Mouse (Mus musculus): ENCODE measurements around the gene Fam189a1. TPM values are rescaled to one million over a fixed set of nuclear protein-coding genes. Genes with fewer than 3 reads are reported as not detected.

Gene Fam189a1
- total and polyA plus RNA-seq, 3 experiments = 0.10 TPM; not detected in 2

GRCm38 (mm10) chr7:65111664-65112063, 44.7 kb downstream of the Fam189a1 start:
- H3K9ac ChIP-seq (ENCODE audit: insufficient read depth, low read depth) = no peak overlapping the region
- H3K4me2 ChIP-seq (ENCODE audit: insufficient read depth, low read depth, poor library complexity, severe bottlenecking) = no peak overlapping the region
- in situ Hi-C loops (cut with MboI; ENCODE audit: low pct_ligation_motif_present, low pct_unique_long_range_greater_than_20kb, low sequenced_read_pairs) = no loop called here
- H3K9me3 ChIP-seq (replicated peaks; ENCODE audit: low read length) = peaks cover 45% of the 10 kb centered on the region
- H3K36me3 ChIP-seq (replicated peaks in 1 of 2; ENCODE audit: control insufficient read depth in 1 of 2, insufficient read depth in 1 of 2, low read length in 1 of 2) = no peaks in the 10 kb centered on the region
- no peaks in the 10 kb centered on the region for H3K4me1 ChIP-seq (ENCODE audit: control insufficient read depth in 1 of 2, insufficient read depth in 2 of 2)
- H3K27me3 ChIP-seq (replicated peaks) = no peaks in the 10 kb centered on the region
- dilution Hi-C loops (cut with MboI; ENCODE audit: extremely low pct_ligation_motif_present, extremely low pct_unique_long_range_greater_than_20kb, low sequenced_read_pairs) = no loop called here
- H3K27ac ChIP-seq (ENCODE audit: insufficient read depth, low read depth) = no peak overlapping the region
- TF ChIP-seq ZNF384 (IDR thresholded peaks at IDR 0.05; ENCODE audit: low read depth, low read length) (no peak), RCOR1 (conservative IDR thresholded peaks at IDR 0.05; ENCODE audit: low read depth, low read length) (no peak)
- no peak for DNase-seq (ENCODE audit: extremely low read depth)
- no peaks in the 10 kb centered on the region for H3K79me2 ChIP-seq (replicated peaks; ENCODE audit: control insufficient read depth, extremely low read depth, insufficient read depth, poor library complexity, severe bottlenecking)
- no peak overlapping the region for H3K4me3 ChIP-seq (replicated peaks in 1 of 3; ENCODE audit: low read depth in 2 of 3, low read length in 2 of 3, poor library complexity in 1 of 3)

GRCm38 (mm10) chr7:65105566-65105965, 50.8 kb downstream of the Fam189a1 start:
- DNase-seq (ENCODE audit: extremely low read depth) = no peak
- dilution Hi-C loops (cut with MboI; ENCODE audit: extremely low pct_ligation_motif_present, extremely low pct_unique_long_range_greater_than_20kb, low sequenced_read_pairs) (no loop called here), in situ Hi-C loops (cut with MboI; ENCODE audit: low pct_ligation_motif_present, low pct_unique_long_range_greater_than_20kb, low sequenced_read_pairs) (no loop called here)
- H3K4me3 ChIP-seq (replicated peaks in 1 of 3; ENCODE audit: low read depth in 2 of 3, low read length in 2 of 3, poor library complexity in 1 of 3) = no peak overlapping the region
- no peak overlapping the region for H3K4me2 ChIP-seq (ENCODE audit: insufficient read depth, low read depth, poor library complexity, severe bottlenecking)
- no peak overlapping the region for H3K27ac ChIP-seq (ENCODE audit: insufficient read depth, low read depth)
- H3K9me3 ChIP-seq (replicated peaks; ENCODE audit: low read length) = peaks cover 33% of the 10 kb centered on the region
- TF ChIP-seq POLR2AphosphoS2 (IDR thresholded peaks at IDR 0.05; ENCODE audit: low read depth, low read length) (no peak), ETS1 (conservative IDR thresholded peaks at IDR 0.05; ENCODE audit: low read depth, low read length) (no peak), MEF2A (IDR thresholded peaks at IDR 0.05; ENCODE audit: borderline replicate concordance, low read depth, low read length) (no peak)
- no peaks in the 10 kb centered on the region for H3K79me2 ChIP-seq (replicated peaks; ENCODE audit: control insufficient read depth, extremely low read depth, insufficient read depth, poor library complexity, severe bottlenecking)
- H3K27me3 ChIP-seq (replicated peaks) = peaks cover 2% of the 10 kb centered on the region
- H3K4me1 ChIP-seq (ENCODE audit: control insufficient read depth in 1 of 2, insufficient read depth in 2 of 2) = no peaks in the 10 kb centered on the region
- no peaks in the 10 kb centered on the region for H3K36me3 ChIP-seq (replicated peaks in 1 of 2; ENCODE audit: control insufficient read depth in 1 of 2, insufficient read depth in 1 of 2, low read length in 1 of 2)
- no peak overlapping the region for H3K9ac ChIP-seq (ENCODE audit: insufficient read depth, low read depth)

- H3K4me3 ChIP-seq (replicated peaks in 1 of 3; ENCODE audit: low read depth in 2 of 3, low read length in 2 of 3, poor library complexity in 1 of 3) = no peak overlapping the region
- no peak overlapping the region for H3K9ac ChIP-seq (ENCODE audit: insufficient read depth, low read depth)
- peaks cover 32% of the 10 kb centered on the region for H3K9me3 ChIP-seq (replicated peaks; ENCODE audit: low read length)
- H3K4me1 ChIP-seq (ENCODE audit: control insufficient read depth in 1 of 2, insufficient read depth in 2 of 2) = no peaks in the 10 kb centered on the region
- H3K27me3 ChIP-seq (replicated peaks) = peaks cover 2% of the 10 kb centered on the region
- in situ Hi-C loops (cut with MboI; ENCODE audit: low pct_ligation_motif_present, low pct_unique_long_range_greater_than_20kb, low sequenced_read_pairs) (no loop called here), dilution Hi-C loops (cut with MboI; ENCODE audit: extremely low pct_ligation_motif_present, extremely low pct_unique_long_range_greater_than_20kb, low sequenced_read_pairs) (no loop called here)
- H3K27ac ChIP-seq (ENCODE audit: insufficient read depth, low read depth) = no peak overlapping the region
- DNase-seq (ENCODE audit: extremely low read depth) = no peak
- H3K36me3 ChIP-seq (replicated peaks in 1 of 2; ENCODE audit: control insufficient read depth in 1 of 2, insufficient read depth in 1 of 2, low read length in 1 of 2) = no peaks in the 10 kb centered on the region
- H3K4me2 ChIP-seq (ENCODE audit: insufficient read depth, low read depth, poor library complexity, severe bottlenecking) = no peak overlapping the region
- no peaks in the 10 kb centered on the region for H3K79me2 ChIP-seq (replicated peaks; ENCODE audit: control insufficient read depth, extremely low read depth, insufficient read depth, poor library complexity, severe bottlenecking)
- TF ChIP-seq POLR2A (IDR thresholded peaks at IDR 0.05; ENCODE audit: low read depth, low read length) (no peak), GABPA (IDR thresholded peaks at IDR 0.05; ENCODE audit: insufficient replicate concordance, low read depth, low read length) (no peak), EP300 (IDR thresholded peaks at IDR 0.05; ENCODE audit: low read length) (no peak), JUND (conservative IDR thresholded peaks at IDR 0.05; ENCODE audit: low read depth, low read length) (no peak), KAT2A (IDR thresholded peaks at IDR 0.05; ENCODE audit: insufficient replicate concordance, low read length) (no peak), MYC (IDR thresholded peaks at IDR 0.05; ENCODE audit: low read depth, low read length) (no peak), TCF12 (IDR thresholded peaks at IDR 0.05; ENCODE audit: low read depth, low read length) (no peak), MAFK (IDR thresholded peaks at IDR 0.05; ENCODE audit: insufficient replicate concordance, low read length) (no peak), ETS1 (conservative IDR thresholded peaks at IDR 0.05; ENCODE audit: low read depth, low read length) (no peak), TBP (conservative IDR thresholded peaks at IDR 0.05; ENCODE audit: low read depth, low read length) (no peak), ZMIZ1 (IDR thresholded peaks at IDR 0.05; ENCODE audit: low read depth, low read length) (no peak), HCFC1 (IDR thresholded peaks at IDR 0.05; ENCODE audit: low read depth, low read length) (no peak), USF2 (conservative IDR thresholded peaks at IDR 0.05; ENCODE audit: low read depth, low read length) (no peak), POLR2AphosphoS2 (IDR thresholded peaks at IDR 0.05; ENCODE audit: low read depth, low read length) (no peak), USF1 (IDR thresholded peaks at IDR 0.05; ENCODE audit: low read depth, low read length) (no peak), NRF1 (IDR thresholded peaks at IDR 0.05; ENCODE audit: low read depth, low read length) (no peak), MXI1 (IDR thresholded peaks at IDR 0.05; ENCODE audit: low read depth, low read length) (no peak), MAZ (IDR thresholded peaks at IDR 0.05; ENCODE audit: low read depth, low read length) (no peak), MAX (IDR thresholded peaks at IDR 0.05; ENCODE audit: low read length) (no peak), CHD1 (IDR thresholded peaks at IDR 0.05; ENCODE audit: low read depth, low read length) (no peak)
Measured at GRCm38 (mm10) chr7:65105097-65105467, 51.3 kb downstream of the Fam189a1 start.
